Mouse (Mus musculus): ENCODE data around the gene Anxa11. TPM values are rescaled to one million over a fixed set of nuclear protein-coding genes. Genes with fewer than 3 reads are reported as not detected.

Gene Anxa11
- polyA plus RNA-seq, 1 experiment = 119 TPM

Other genes with a start within 250 kb of the Anxa11 start
- gene Ppif, start 148.0 kb upstream of the Anxa11 start, polyA plus RNA-seq (2012; rRNA removed) = 83.9 and 87.8 TPM in 2 replicates
- gene Zcchc24, start 73.1 kb upstream of the Anxa11 start, polyA plus RNA-seq (2012; rRNA removed) = 11.2 and 15.3 TPM in 2 replicates
- 0.37 and 1.3 TPM in 2 replicates for gene Plac9a, start 60.9 kb downstream of the Anxa11 start, polyA plus RNA-seq (2012; rRNA removed)
- 4.0 and 5.2 TPM in 2 replicates for gene Tmem254a, start 85.5 kb downstream of the Anxa11 start, polyA plus RNA-seq (2012; rRNA removed)
- 0.15 and 0.33 TPM in 2 replicates for gene Cphx1, start 96.1 kb downstream of the Anxa11 start, polyA plus RNA-seq (2012; rRNA removed)
- gene Duxbl1, start 136.4 kb downstream of the Anxa11 start, polyA plus RNA-seq (2012; rRNA removed) = 0.08 TPM in 1 of 2 replicates, not detected in the other
- 30.5 and 47.4 TPM in 2 replicates for gene Gm9780, start 200.6 kb downstream of the Anxa11 start, polyA plus RNA-seq (2012; rRNA removed)
- 24.4 and 42.9 TPM in 2 replicates for gene Tmem254c, start 225.2 kb downstream of the Anxa11 start, polyA plus RNA-seq (2012; rRNA removed)
- gene Cphx2, start 239.4 kb downstream of the Anxa11 start, polyA plus RNA-seq (2012; rRNA removed) = not detected in 2 replicates
- gene Cphx3, start 240.1 kb downstream of the Anxa11 start, polyA plus RNA-seq (2012; rRNA removed) = not detected in 2 replicates